22 mouse cellular contexts compared by ENCODE assay signal in genomic region chr8:127885211-127885610, GRCm38 (mm10).
"Had no signal": no experiment of that assay in that cellular context is flagged by ENCODE, and none has a peak within 500 bp of the region (broad histone marks: within the 10 kb centered on the region; RNA-seq: fewer than 3 reads in every experiment).

No protein-coding gene starts in this region.

- ATAC-seq: hindbrain, embryonic 16.5 days; inflammation-experienced regulatory T-cells, adult 6 months; intestine, embryonic 15.5 days; intestine, postnatal 0 days had no signal

- H3K27me3 ChIP-seq: heart, embryonic 13.5 days; heart, embryonic 15.5 days; hindbrain, embryonic 13.5 days; intestine, embryonic 15.5 days; kidney, embryonic 15.5 days; limb, embryonic 12.5 days; liver, embryonic 13.5 days had no signal

- H3K36me3 ChIP-seq: heart, embryonic 13.5 days; heart, embryonic 15.5 days; hindbrain, embryonic 10.5 days; hindbrain, embryonic 13.5 days; intestine, embryonic 15.5 days; kidney, embryonic 15.5 days; limb, embryonic 12.5 days; liver, embryonic 13.5 days had no signal

- H3K4me1 ChIP-seq: hindbrain, embryonic 10.5 days; hindbrain, embryonic 13.5 days; intestine, embryonic 15.5 days; kidney, embryonic 15.5 days; liver, embryonic 13.5 days had no signal

- H3K4me2 ChIP-seq: heart, embryonic 11.5 days; heart, embryonic 13.5 days; heart, embryonic 15.5 days; hindbrain, embryonic 13.5 days; intestine, embryonic 15.5 days; kidney, embryonic 15.5 days; limb, embryonic 12.5 days; liver, embryonic 11.5 days; liver, embryonic 13.5 days had no signal

- H3K9ac ChIP-seq: heart, embryonic 13.5 days; heart, embryonic 15.5 days; hindbrain, embryonic 13.5 days; intestine, embryonic 15.5 days; kidney, embryonic 15.5 days; limb, embryonic 12.5 days; liver, embryonic 13.5 days had no signal

- DNase-seq: gastrocnemius, postnatal 25 days; heart, postnatal 14 days; heart, postnatal 4 days; kidney, adult 18-20 months; layer of hippocampus, adult 9-11 months; layer of hippocampus, postnatal 36 days; left cerebral cortex, postnatal 4 days; liver; liver, embryonic 13.5 days had no signal

- H3K9me3 ChIP-seq: heart, embryonic 13.5 days; heart, embryonic 15.5 days; hindbrain, embryonic 10.5 days; hindbrain, embryonic 13.5 days; intestine, embryonic 15.5 days; kidney, embryonic 15.5 days; limb, embryonic 12.5 days; liver, embryonic 13.5 days had no signal

- H3K4me3 ChIP-seq: heart, embryonic 13.5 days; heart, embryonic 15.5 days; hindbrain, embryonic 10.5 days; hindbrain, embryonic 13.5 days; intestine, embryonic 15.5 days; kidney, embryonic 15.5 days; limb, embryonic 12.5 days; liver, embryonic 13.5 days had no signal

- H3K27ac ChIP-seq: heart, embryonic 13.5 days; heart, embryonic 15.5 days; hindbrain, embryonic 10.5 days; hindbrain, embryonic 13.5 days; intestine, embryonic 15.5 days; kidney, postnatal 0 days; limb, embryonic 12.5 days; liver, embryonic 13.5 days had no signal
